Mouse (Mus musculus) liver, postnatal 0 days (tissue): Measurements from ENCODE around the gene Stat5b. TPM values are rescaled to one million over a fixed set of nuclear protein-coding genes. Genes with fewer than 3 reads are reported as not detected.

ENCODE experiments used
- ATAC-seq: fragments of 200-750 bp; cut with Nextera tagmentation; 2 replicates; pipeline ENCODE4 v1.8.0; 2017; ENCODE audit warnings: mild to moderate bottlenecking, moderate library complexity
- DNase-seq: peaks from one replicate; pipeline ENCODE4 v3.0.0-alpha.2; 2016
- H3K27ac ChIP-seq: fragments of 300-500 bp; sonication (generic); 2 replicates; pipeline ENCODE4 v1.5.1; 2014; ENCODE audit warnings: antibody characterized with exemption, moderate library complexity, mild to moderate bottlenecking, low read depth
- H3K27me3 ChIP-seq: fragments of 300-500 bp; sonication (generic); 2 replicates; pipeline ENCODE4 v1.6.1; 2014; ENCODE audit warnings: low read length, control low read depth, mixed read lengths; ENCODE audit not compliant: insufficient read depth
- H3K36me3 ChIP-seq: fragments of 300-500 bp; sonication (generic); replicated peaks from 2 replicates; pipeline ENCODE4 v1.6.1; 2014; ENCODE audit warnings: mild to moderate bottlenecking, control low read depth, low read length, moderate library complexity, mixed read lengths; ENCODE audit not compliant: insufficient read depth
- H3K4me1 ChIP-seq: fragments of 300-500 bp; sonication (generic); 2 replicates; pipeline ENCODE4 v1.6.1; 2014; ENCODE audit warnings: antibody characterized with exemption, mild to moderate bottlenecking, control low read depth; ENCODE audit not compliant: insufficient read depth
- H3K4me2 ChIP-seq: fragments of 300-500 bp; sonication (generic); 2 replicates; pipeline ENCODE4 v1.6.1; 2014; ENCODE audit warnings: low read depth, mild to moderate bottlenecking, low read length, moderate library complexity, mixed read lengths
- H3K4me3 ChIP-seq: fragments of 300-500 bp; sonication (generic); 2 replicates; pipeline ENCODE4 v1.5.1; 2014; ENCODE audit warnings: low read depth, low read length
- H3K9ac ChIP-seq: fragments of 300-500 bp; sonication (generic); replicated peaks from 2 replicates; pipeline ENCODE4 v1.6.1; 2014; ENCODE audit warnings: mild to moderate bottlenecking, moderate library complexity
- H3K9me3 ChIP-seq: fragments of 300-500 bp; sonication (generic); 2 replicates; pipeline ENCODE4 v1.6.1; 2016; ENCODE audit warnings: mild to moderate bottlenecking, control low read depth, low read length, mixed read lengths
- CTCF ChIP-seq: sonication (generic); IDR thresholded peaks from 2 replicates; pipeline ENCODE4 v1.5.1; 2016; ENCODE audit warnings: antibody characterized with exemption, low read depth
- EP300 ChIP-seq: IDR thresholded peaks from 2 replicates; pipeline ENCODE4 v1.6.1; 2016; ENCODE audit warnings: antibody characterized with exemption, low read depth, mild to moderate bottlenecking
- WGBS: fragments of 180-500 bp; shearing (Covaris S2); extraction: QIAGEN DNeasy Blood & Tissue Kit; methylation state at CpG from one replicate; pipeline ENCODE4 v1.1.7; 2014; ENCODE audit not compliant: insufficient replicate concordance; 5-methylcytosine and 5-hydroxymethylcytosine counted together
- polyA plus RNA-seq: library from polyadenylated mRNA; unstranded; fragments of >200 nt; fragmentation: Nextera tagmentation; extraction: Ambion mirVana; gene quantifications from 2 replicates; pipeline ENCODE4 v1.2.1, GENCODE M21; 2015

The Stat5b gene
- polyA plus RNA-seq, 1 experiment from 2014 or later: 15.4 TPM

DNA sequence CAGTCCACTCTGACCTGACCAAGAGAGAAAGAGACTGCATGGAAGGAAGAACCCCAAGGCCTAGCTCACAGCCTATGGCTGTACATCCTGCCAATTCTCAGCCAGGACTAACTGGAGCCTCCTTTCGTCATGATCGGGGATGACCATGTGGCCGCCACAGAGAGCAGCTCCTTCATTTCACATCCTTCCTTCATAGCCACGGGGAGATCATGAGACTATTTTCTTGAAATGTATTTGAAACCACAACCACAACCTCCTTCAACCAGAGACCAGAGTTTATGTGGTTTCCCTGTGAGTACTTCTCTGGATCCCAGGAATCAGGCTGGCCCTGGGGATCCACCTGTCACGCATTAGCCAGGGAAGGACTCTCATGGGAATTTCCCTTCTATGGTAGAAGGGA lies 2.5 kb upstream of the Stat5b start:
- H3K27ac ChIP-seq: no peak overlapping the region
- ATAC-seq (no peak), DNase-seq (no peak)
- no peaks in the 10 kb centered on the region for H3K36me3 ChIP-seq
- no peak overlapping the region for H3K9ac ChIP-seq
- no peak overlapping the region for H3K4me3 ChIP-seq
- TF ChIP-seq EP300: no peak
- TF ChIP-seq CTCF: no peak
- no peak overlapping the region for H3K4me2 ChIP-seq
- peaks cover 29% of the 10 kb centered on the region for H3K4me1 ChIP-seq
- H3K27me3 ChIP-seq: no peaks in the 10 kb centered on the region
- no peaks in the 10 kb centered on the region for H3K9me3 ChIP-seq
- 64% methylated on average over 5 of the region's 5 CpGs for WGBS

DNA sequence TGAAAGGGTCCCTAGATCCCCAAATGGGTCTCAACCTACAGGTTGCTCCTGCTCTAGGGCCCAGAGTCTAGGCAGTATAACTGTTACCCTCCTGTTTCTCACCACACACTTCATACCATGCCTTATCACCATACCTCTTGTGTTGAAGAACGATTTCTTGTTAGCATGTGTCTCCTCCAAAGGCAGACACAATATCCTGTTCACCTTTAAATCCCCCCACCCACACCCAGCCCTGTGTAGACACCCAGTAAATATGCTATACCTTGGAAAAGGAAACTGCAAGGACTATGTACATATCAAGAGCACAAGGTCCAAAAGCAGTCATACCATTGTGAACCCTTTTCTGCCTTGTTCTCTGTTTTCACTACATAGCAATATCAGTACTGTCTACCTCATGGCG lies 1.6 kb upstream of the Stat5b start:
- no peak for ATAC-seq
- H3K27ac ChIP-seq: no peak overlapping the region

DNA sequence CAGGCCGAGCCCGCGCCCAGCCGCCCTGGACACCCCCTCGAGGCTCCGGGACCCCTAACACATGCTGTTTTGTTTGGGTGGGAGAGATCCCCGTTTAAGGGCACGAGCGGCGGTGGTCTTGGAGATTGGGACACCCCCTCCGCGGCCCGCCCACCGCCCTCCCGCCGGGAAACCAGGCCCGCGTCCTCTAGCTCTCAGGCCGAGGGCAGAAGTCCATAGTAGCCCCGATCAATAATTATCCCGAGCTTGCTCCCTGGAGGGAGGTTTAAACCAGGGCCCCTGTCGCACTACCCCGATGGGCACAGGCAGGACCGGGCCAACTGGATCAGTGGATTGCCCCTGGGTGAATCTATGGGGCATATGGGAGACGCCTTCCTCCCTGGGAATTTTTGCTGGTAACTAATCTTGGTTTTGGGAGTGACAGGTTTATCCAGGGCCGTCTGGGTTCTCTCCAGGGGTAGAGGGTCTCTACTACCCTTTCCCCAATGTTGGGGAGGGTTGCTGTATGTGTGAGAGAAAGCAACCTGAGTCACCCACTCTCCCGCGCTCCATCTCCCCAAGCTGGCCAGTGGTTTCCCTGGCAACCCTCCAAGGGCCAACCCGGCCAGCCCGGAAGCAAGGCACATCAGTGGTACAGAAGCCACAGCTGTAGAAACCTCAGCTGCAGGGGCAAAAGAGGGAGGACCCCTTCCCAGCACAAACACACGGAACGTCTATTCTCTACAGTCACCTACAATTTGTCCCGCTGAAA lies 429 bp upstream of the Stat5b start:
- peak overlapping the region; percentile 85 for H3K4me2 ChIP-seq
- H3K9me3 ChIP-seq: no peaks in the 10 kb centered on the region
- H3K9ac ChIP-seq: peak overlapping the region; percentile 99
- TF ChIP-seq CTCF (no peak), EP300 (no peak)
- ATAC-seq: peak; percentile 74
- H3K4me1 ChIP-seq: peaks cover 41% of the 10 kb centered on the region
- peak overlapping the region; percentile 95 for H3K4me3 ChIP-seq
- H3K36me3 ChIP-seq: no peaks in the 10 kb centered on the region
- 5% methylated on average over 28 of the region's 33 CpGs for WGBS
- no peaks in the 10 kb centered on the region for H3K27me3 ChIP-seq
- H3K27ac ChIP-seq: peak overlapping the region; percentile 92
- peak; percentile 65 for DNase-seq

More for the DNA sequence above, 1.6 kb upstream of the Stat5b start:
- Histone ChIP-seq H3K9me3 (no peaks in the 10 kb centered on the region), H3K9ac (no peak overlapping the region), H3K27me3 (no peaks in the 10 kb centered on the region), H3K4me2 (no peak overlapping the region), H3K4me3 (no peak overlapping the region), H3K36me3 (no peaks in the 10 kb centered on the region), H3K4me1 (peaks cover 37% of the 10 kb centered on the region)
- DNase-seq: no peak
- TF ChIP-seq CTCF (no peak), EP300 (no peak)
- 56% methylated on average over 2 of the region's 2 CpGs for WGBS

DNA sequence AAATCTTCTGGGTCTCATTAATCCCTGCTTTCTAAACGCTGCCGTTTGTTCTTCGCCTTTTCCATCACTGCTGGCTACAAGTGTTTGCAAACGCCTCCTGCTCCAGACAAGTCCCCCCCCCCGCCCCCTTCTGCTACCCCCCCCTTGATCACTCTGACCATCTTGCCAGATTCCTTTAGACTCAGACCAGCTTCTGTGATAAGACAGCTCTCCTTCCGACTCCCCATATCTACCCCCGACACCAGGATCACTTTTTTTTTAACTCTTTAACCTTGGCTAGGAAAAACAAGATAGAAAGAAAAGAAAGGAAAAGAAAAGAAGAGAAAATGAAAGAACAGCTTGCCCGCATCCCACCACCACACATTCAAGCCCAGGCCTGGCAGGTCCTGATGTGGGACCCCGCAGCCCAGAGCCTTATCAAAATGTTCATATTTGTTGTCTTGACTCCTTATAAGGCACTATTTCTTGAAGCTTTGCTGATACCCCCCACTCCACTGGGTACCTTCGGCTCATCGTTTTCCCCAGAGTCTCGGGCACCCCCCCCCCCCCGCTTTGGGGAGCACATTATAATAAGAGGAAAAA lies 977 bp downstream of the Stat5b start:
- no peaks in the 10 kb centered on the region for H3K27me3 ChIP-seq
- 2% methylated on average over 13 of the region's 13 CpGs for WGBS
- peak overlapping the region; percentile 95 for H3K4me3 ChIP-seq
- H3K9ac ChIP-seq: peak overlapping the region; percentile 99
- H3K36me3 ChIP-seq: 0 out of 2 replicates have a peak, but pooled peaks cover 3% of the 10 kb centered on the region
- TF ChIP-seq CTCF (no peak), EP300 (no peak)
- H3K27ac ChIP-seq: peak overlapping the region; percentile 92
- H3K4me1 ChIP-seq: peaks cover 43% of the 10 kb centered on the region
- no peaks in the 10 kb centered on the region for H3K9me3 ChIP-seq
- H3K4me2 ChIP-seq: peak overlapping the region; percentile 85
- ATAC-seq (no peak), DNase-seq (no peak)

DNA sequence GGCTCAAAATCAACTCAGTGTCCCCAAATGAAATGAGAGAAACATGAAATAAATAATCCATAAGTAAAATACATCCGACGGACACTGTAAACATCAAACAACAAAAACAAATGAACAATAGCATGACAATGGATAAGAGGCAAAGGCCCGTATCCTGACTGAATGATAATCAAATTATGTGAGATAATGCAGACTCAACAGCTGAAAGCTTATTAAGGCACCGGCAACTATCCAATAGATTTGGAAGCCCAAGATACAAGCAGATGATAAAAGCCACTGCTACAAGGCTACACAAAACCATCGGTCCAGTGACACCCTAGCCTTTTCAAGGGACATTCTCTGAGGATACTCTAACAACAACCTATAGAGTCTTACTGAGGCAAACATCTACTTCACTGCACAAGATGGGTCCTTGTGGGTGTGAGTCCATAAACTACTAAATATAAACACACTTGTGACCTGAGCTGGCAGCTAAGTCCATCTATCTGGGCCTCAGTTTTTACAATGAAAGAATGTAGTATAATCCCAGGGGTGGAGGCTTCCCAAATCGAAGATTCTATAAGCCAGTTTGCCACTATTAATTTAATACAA lies 1.6 kb downstream of the Stat5b start:
- no peak for TF ChIP-seq EP300
- TF ChIP-seq CTCF: no peak
- peak overlapping the region; percentile 99 for H3K9ac ChIP-seq
- peak overlapping the region; percentile 85 for H3K4me2 ChIP-seq
- WGBS: 34% methylated on average over 6 of the region's 6 CpGs
- H3K27me3 ChIP-seq: no peaks in the 10 kb centered on the region
- no peaks in the 10 kb centered on the region for H3K9me3 ChIP-seq
- DNase-seq (no peak), ATAC-seq (no peak)
- H3K4me3 ChIP-seq: peak overlapping the region; percentile 95
- H3K27ac ChIP-seq: peak overlapping the region; percentile 92
- 0 out of 2 replicates have a peak, but pooled peaks cover 3% of the 10 kb centered on the region for H3K36me3 ChIP-seq
- H3K4me1 ChIP-seq: peaks cover 37% of the 10 kb centered on the region

DNA sequence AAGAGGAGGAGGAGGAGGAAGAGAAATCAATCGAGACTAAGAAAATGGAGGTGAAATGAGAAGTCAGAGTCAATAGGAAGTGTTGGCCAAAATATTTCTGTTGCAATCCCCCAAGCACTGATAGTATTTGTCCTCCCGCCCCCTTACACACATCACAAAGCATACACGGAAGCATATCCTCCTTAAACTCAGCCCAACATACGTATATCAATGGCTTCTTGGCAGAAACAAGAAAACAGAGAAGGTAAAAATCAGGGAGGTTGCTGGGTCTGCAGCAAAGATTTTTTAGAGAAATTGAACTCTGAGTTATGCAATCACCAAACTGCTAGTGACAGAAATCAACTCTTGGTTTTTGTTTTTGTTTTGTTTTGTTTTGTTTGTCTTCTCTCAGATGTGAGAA lies 2.4 kb downstream of the Stat5b start:
- no peak for TF ChIP-seq CTCF

More for the DNA sequence above, 2.4 kb downstream of the Stat5b start:
- ATAC-seq (no peak), DNase-seq (no peak)
- H3K9ac ChIP-seq: peak overlapping the region; percentile 99; the same call in 1 of the 2 replicates
- H3K27ac ChIP-seq: peak overlapping the region; percentile 92
- WGBS: 10% methylated on average over 4 of the region's 4 CpGs
- 0 out of 2 replicates have a peak, but pooled peaks cover 3% of the 10 kb centered on the region for H3K36me3 ChIP-seq
- peak overlapping the region; percentile 85 for H3K4me2 ChIP-seq
- H3K4me3 ChIP-seq: peak overlapping the region; percentile 95
- peaks cover 45% of the 10 kb centered on the region for H3K4me1 ChIP-seq
- H3K27me3 ChIP-seq: no peaks in the 10 kb centered on the region
- no peaks in the 10 kb centered on the region for H3K9me3 ChIP-seq
